Mouse (Mus musculus) G1E-ER4 (cell line): ENCODE results near the gene Phkb. TPM values are rescaled to one million over a fixed set of nuclear protein-coding genes. Genes with fewer than 3 reads are reported as not detected.

Source experiments
- GATA1 ChIP-seq: IDR thresholded peaks from one replicate; pipeline ENCODE4 v1.8.0; 2012; ENCODE audit warnings: low read length, inconsistent platforms
- polyA plus RNA-seq: library from polyadenylated mRNA; stranded (reverse); fragments of >175 nt; gene quantifications from 2 replicates; pipeline ENCODE4 v1.2.3, GENCODE M21; 2012

The Phkb gene
- polyA plus RNA-seq, 1 experiment: 4.7 TPM

DNA sequence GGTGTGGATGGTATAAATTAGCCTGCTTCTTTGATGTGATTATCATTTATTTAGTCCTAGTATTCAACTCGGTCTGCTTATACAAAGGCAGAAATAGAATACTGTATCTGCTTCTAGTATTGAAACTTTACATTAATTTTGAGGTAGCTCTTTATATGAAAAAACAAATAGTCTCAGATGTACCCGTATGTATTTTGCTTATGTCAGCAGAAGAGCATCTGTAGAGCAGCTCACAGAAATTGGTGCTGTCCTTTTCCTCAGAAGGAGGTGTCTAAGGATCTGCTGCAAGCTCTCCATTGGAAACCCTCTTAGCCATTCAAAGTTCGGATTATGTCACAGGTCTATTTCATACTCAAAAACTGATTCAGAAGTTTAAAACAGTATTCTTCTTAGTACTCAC, 210.1 kb downstream of the Phkb start:
- TF ChIP-seq GATA1: no peak

DNA sequence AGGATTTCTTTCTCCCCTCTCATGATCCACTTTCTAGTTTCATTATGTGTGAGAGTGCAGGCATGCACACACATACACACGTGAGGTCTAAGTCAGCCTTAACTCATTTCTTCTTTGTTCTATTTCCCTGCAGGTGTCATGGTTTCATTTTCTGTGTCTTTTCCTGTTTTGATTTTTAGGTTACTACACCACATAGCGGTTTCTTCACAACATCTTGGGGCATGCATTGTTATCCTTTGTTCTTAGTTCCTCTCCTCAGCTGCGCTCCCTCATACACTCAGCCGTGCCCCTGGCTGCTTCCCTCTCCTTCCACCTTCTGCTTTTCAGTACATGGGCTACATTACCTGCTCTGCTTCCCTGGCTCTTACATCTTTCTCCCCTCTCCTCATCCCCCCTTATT, 211.2 kb downstream of the Phkb start:
- TF ChIP-seq GATA1: no peak

DNA sequence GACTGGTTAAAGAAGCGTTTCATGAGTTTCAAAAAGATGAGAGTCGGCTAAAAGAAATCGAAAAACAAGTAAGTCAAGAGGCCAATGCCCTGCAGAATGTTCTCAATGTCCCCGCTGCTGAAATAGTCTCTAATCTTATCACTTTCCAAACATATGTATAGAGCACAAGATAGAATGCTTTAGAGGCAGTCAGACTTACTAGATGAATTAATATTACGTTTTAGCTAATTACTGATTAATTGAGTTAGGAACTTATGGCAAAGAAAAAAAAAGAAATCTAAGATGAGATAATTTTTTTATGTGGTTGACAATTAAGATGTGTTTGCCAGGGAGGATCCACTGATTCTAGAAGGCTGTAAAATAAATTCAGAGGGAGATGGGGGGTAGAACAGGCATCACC, 217.9 kb downstream of the Phkb start:
- TF ChIP-seq GATA1: no peak

DNA sequence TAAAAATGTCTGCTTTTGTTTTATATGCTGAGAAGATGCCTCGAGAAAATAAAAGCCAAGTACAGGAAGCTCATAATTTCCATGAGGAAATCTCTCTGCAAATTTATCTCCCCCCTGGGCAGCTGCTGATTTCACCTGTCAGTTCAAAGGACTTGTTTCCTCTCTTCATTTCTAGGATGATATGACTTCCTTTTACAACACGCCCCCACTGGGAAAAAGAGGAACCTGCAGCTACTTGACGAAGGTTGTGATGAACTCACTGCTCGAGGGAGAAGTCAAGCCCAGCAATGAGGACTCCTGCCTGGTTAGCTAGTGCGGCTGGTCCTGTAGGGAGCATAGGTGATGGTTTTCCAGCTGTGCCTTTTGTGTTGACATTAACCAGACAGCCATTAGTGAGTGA, 218.4 kb downstream of the Phkb start:
- TF ChIP-seq GATA1: no peak

DNA sequence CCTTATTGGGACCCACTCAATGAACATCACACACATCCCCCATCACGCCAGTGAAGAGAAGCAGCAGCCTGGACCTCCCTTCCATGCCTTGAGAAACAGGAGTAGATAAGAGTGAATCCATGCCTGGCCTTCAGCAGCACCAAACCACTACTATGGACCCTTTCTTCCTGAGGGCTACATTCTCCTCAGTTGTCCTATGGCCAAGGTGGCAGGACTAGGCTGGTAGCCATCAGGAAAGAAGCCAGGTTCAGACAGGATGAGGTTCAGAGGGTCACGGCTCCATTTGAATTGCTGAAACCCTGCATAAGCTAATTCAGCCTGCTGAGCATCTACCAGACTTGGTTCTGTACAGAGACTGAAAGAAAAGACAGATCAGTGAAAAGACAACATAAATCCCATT, 222.7 kb downstream of the Phkb start:
- TF ChIP-seq GATA1: no peak

DNA sequence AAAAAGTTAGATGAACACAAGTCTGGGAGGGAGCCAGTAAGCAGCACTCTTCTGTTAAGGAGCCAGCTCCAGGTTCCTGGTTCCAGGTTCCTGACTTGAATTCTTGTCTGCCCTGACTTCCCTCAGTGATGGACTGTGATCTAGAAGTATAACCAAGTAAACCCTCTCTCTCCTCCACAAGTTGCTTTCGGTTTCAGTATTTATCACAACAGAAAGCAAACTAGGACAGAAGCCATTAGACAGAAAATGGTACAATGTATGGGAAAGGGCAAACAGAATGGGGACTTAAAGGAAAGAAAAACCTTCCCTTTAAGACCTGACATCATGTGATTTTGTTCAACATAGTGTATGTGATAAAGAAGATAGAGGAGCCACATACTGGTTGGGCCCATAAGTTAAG, 238.7 kb downstream of the Phkb start:
- no peak for TF ChIP-seq GATA1

DNA sequence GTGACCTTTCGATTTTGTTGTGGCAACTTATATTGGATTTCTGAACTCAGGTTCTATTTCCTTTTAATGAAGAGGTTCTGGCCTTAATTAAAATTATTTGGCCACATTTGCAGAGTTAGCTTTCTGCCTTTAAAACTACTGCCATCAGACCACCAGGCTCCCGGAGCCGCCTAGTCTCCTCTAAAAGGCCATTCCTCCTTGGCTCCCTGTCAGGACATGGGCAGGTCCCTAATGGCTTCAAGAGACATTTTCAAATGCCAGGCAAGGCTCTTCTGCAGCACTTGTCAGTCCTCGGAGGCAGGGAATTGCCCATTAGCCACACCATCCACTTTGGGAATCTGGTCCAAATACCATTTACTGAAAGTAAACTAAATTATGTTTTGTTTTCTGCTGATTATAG, 242.6 kb downstream of the Phkb start:
- TF ChIP-seq GATA1: no peak

DNA sequence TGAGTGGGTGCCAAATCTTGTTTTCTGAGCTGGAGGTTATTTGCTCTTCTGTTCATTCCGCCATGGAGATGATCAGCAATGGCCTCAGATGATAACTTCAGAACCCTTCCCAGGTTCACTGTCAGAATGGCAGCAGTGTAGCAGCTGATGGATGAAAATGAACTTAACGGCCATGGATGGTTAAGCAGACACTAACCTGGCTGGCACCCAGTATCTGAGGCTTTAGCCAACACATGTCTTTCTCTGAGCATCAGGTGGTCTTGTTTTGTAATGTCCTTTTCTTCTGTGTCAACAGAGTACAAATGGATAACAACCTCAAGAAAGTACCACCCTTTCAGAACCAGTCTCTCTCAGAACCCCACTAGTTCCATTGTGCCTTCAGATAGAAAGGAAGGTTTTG, 246.0 kb downstream of the Phkb start:
- TF ChIP-seq GATA1: no peak

DNA sequence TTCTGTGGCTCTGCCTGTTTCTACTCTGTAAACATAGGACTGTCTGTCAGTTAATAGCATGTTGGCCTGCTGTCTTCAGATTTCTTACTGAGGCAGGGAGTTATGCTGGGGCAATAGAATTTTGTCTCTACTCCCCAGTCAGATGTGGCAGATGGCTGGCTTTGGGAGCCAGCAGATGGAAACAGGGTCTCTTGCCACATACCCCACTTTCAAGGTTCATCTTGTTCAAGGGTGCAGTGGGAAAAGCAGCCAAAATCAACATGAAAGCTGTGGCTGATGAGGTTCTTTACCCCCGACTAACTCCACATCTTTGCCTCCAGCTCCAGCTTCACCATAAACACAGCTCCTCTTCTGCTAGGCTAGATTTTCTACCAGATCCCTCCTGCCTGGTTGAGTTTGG, 246.7 kb downstream of the Phkb start:
- TF ChIP-seq GATA1: no peak

DNA sequence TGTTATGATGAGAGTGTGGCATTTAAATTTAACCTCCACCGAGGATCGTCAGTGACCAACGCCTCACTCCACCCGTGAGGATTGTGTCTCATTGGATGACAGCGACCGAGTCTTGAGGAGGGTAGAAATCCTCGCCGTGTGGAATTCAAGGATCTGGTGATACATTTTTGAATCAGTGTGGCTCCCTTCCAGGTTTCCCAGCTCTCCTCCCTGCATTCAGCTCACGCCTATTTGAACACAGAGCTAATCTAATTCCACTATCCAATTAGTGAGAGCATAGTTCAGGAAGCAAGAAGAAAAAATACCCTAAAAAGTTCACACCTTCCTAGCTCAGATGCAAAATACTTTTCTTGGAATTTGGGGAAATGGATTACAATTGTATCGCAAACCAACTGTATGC, 249.9 kb downstream of the Phkb start:
- TF ChIP-seq GATA1: no peak

Other genes starting within 250 kb of the Phkb start
- not detected in 2 replicates for gene Neto2, start 140.0 kb upstream of the Phkb start, polyA plus RNA-seq
- gene Itfg1, start within 50 bp of the Phkb start, polyA plus RNA-seq: 5.1 and 7.1 TPM in 2 replicates